In genomic region chr8:54610238-54610637, GRCm38 (mm10) we compare ENCODE assay signal across 10 mouse cellular contexts. TPM values are rescaled to one million over a fixed set of nuclear protein-coding genes. Genes with fewer than 3 reads are reported as not detected.
DNase-seq lines count a peak whose midpoint lies in the region; ATAC-seq and TF ChIP-seq lines count a peak whose summit lies in the region.
"Had no signal": no experiment of that assay in that cellular context is flagged by ENCODE, and none has a peak within 500 bp of the region (broad histone marks: within the 10 kb centered on the region; RNA-seq: fewer than 3 reads in every experiment).

No protein-coding gene starts in this region.

- no peak for DNase-seq in lung, adult 2 months
- DNase-seq in adrenal gland, postnatal 25 days, result peak; percentile 64
- DNase-seq in heart, postnatal 0 days (ENCODE audit: low spot score), result peak; percentile 48
- peak; percentile 19 for DNase-seq in ovary, postnatal 36 days (ENCODE audit: low spot score)
- DNase-seq in testis, postnatal 10 days (ENCODE audit: low spot score), result no peak
- DNase-seq in liver, result no peak

- 0 out of 2 replicates have a peak overlapping the region, but pooled peaks have one; percentile 1 for H3K27ac ChIP-seq in lung, embryonic 15.5 days
- peak overlapping the region; percentile 79 for H3K27ac ChIP-seq in heart, postnatal 0 days (ENCODE audit: low read depth)
- no peak overlapping the region for H3K27ac ChIP-seq in hindbrain, embryonic 13.5 days

- H3K9ac ChIP-seq in lung, embryonic 15.5 days, result no peak overlapping the region
- no peak overlapping the region for H3K9ac ChIP-seq in heart, postnatal 0 days (replicated peaks; ENCODE audit: low read depth, low read length)
- no peak overlapping the region for H3K9ac ChIP-seq in hindbrain, embryonic 13.5 days

- 43% methylated on average over 4 of the region's 4 CpGs for WGBS in lung, embryonic 15.5 days
- whole genome bisulfite sequencing in lung, adult 2 months, result 49% methylated on average over 4 of the region's 4 CpGs
- 31% methylated on average over 4 of the region's 4 CpGs for WGBS in heart, postnatal 0 days
- 73% methylated on average over 4 of the region's 4 CpGs for WGBS in hindbrain, embryonic 13.5 days

- H3K4me1 ChIP-seq in lung, embryonic 15.5 days, result no peaks in the 10 kb centered on the region
- H3K4me1 ChIP-seq in lung, adult 2 months (ENCODE audit: control insufficient read depth, insufficient read depth, low read length), result no peaks in the 10 kb centered on the region
- H3K4me1 ChIP-seq in heart, postnatal 0 days (ENCODE audit: control insufficient read depth, insufficient read depth), result peaks cover 19% of the 10 kb centered on the region
- H3K4me1 ChIP-seq in hindbrain, embryonic 13.5 days (replicated peaks), result no peaks in the 10 kb centered on the region

- no peaks in the 10 kb centered on the region for H3K27me3 ChIP-seq in lung, embryonic 15.5 days
- no peaks in the 10 kb centered on the region for H3K27me3 ChIP-seq in heart, postnatal 0 days (ENCODE audit: control insufficient read depth, insufficient read depth, low read length)
- H3K27me3 ChIP-seq in hindbrain, embryonic 13.5 days, result no peaks in the 10 kb centered on the region

- no peaks in the 10 kb centered on the region for H3K36me3 ChIP-seq in lung, embryonic 15.5 days
- no peaks in the 10 kb centered on the region for H3K36me3 ChIP-seq in heart, postnatal 0 days (replicated peaks; ENCODE audit: control insufficient read depth, insufficient read depth, low read length)
- H3K36me3 ChIP-seq in hindbrain, embryonic 13.5 days, result no peaks in the 10 kb centered on the region
- H3K36me3 ChIP-seq: G1E had no signal

- no peak overlapping the region for H3K4me3 ChIP-seq in lung, embryonic 15.5 days
- H3K4me3 ChIP-seq in lung, adult 2 months (replicated peaks; ENCODE audit: extremely low read depth, low read depth, low read length), result no peak overlapping the region
- H3K4me3 ChIP-seq in heart, postnatal 0 days (ENCODE audit: low read depth, low read length), result no peak overlapping the region
- no peak overlapping the region for H3K4me3 ChIP-seq in hindbrain, embryonic 13.5 days

- no peak overlapping the region for H3K4me2 ChIP-seq in lung, embryonic 15.5 days
- no peak overlapping the region for H3K4me2 ChIP-seq in heart, postnatal 0 days (ENCODE audit: low read depth, low read length)
- H3K4me2 ChIP-seq in hindbrain, embryonic 13.5 days, result no peak overlapping the region
- H3K4me2 ChIP-seq: midbrain, embryonic 11.5 days had no signal

- peak; percentile 59; the same call in 1 of the 2 replicates for ATAC-seq in lung, embryonic 15.5 days (ENCODE audit: borderline replicate concordance, extremely low read depth, low FRiP score, low TSS enrichment)
- peak; percentile 54; the same call in 1 of the 2 replicates for ATAC-seq in heart, postnatal 0 days (ENCODE audit: insufficient read depth, low read depth)
- no peak for ATAC-seq in hindbrain, embryonic 13.5 days (ENCODE audit: low FRiP score)

- no peaks in the 10 kb centered on the region for H3K9me3 ChIP-seq in lung, embryonic 15.5 days
- H3K9me3 ChIP-seq in heart, postnatal 0 days (replicated peaks; ENCODE audit: control insufficient read depth, low read length), result no peaks in the 10 kb centered on the region
- no peaks in the 10 kb centered on the region for H3K9me3 ChIP-seq in hindbrain, embryonic 13.5 days
- H3K9me3 ChIP-seq: G1E had no signal

- no peak for TF ChIP-seq EP300 in heart, postnatal 0 days (IDR thresholded peaks at IDR 0.05; ENCODE audit: low read depth)

- no peak for TF ChIP-seq CTCF in lung, adult 2 months (IDR thresholded peaks at IDR 0.05; ENCODE audit: insufficient read depth, low read length)
- TF ChIP-seq CTCF in heart, postnatal 0 days (IDR thresholded peaks at IDR 0.05; ENCODE audit: low read depth), result no peak

- TF ChIP-seq POLR2A in lung, adult 2 months (IDR thresholded peaks at IDR 0.05; ENCODE audit: borderline replicate concordance, extremely low read depth, low read depth, low read length), result no peak

RNA-seq across cellular contexts. Expression of gene Spata4, which starts 9.7 kb away (rescaled TPM):
- not detected in 2 replicates for polyA plus RNA-seq in lung, embryonic 15.5 days (2015; fragmentation: Nextera tagmentation; extraction: Ambion mirVana)
- not detected in 2 replicates for polyA plus RNA-seq in lung, adult 2 months (2012; rRNA removed)
- total RNA-seq in adrenal gland, postnatal 25 days (2021), result 0.52 TPM in 1 of 2 replicates, not detected in the other
- not detected in 2 replicates for total RNA-seq in heart, postnatal 0 days (2014; rRNA removed; ENCODE audit: low replicate concordance)
- not detected in 2 replicates for polyA plus RNA-seq in heart, postnatal 0 days (2015; fragmentation: Nextera tagmentation; extraction: Ambion mirVana)
- polyA plus RNA-seq in hindbrain, embryonic 13.5 days (2015; fragmentation: Nextera tagmentation; extraction: Ambion mirVana), result 0.16 and 0.38 TPM in 2 replicates
- total RNA-seq: G1E had no signal
- polyA plus RNA-seq: G1E; midbrain, embryonic 11.5 days had no signal

Comparison
In these comparisons a context has a peak if more than half of its experiments do, and no peak if none do; other contexts are left out.
1. DNase-seq: peak in adrenal gland, postnatal 25 days (single experiment), heart, postnatal 0 days (single experiment) and ovary, postnatal 36 days (single experiment); none in lung, adult 2 months (single experiment), testis, postnatal 10 days (single experiment) and liver (single experiment).